Mouse (Mus musculus): ENCODE data around the gene Atp1a2. TPM values are rescaled to one million over a fixed set of nuclear protein-coding genes. Genes with fewer than 3 reads are reported as not detected.

The Atp1a2 gene
- total RNA-seq, 2 experiments from 2014 or later: 826 to 1,026 TPM

GRCm38 (mm10) chr1:172326684-172327083 lies 28.8 kb upstream of the Atp1a2 start:
- intact Hi-C loops (cut with DNase I; ENCODE audit: low total_unique reads): loop anchor here (10.0 kb wide), 1 partner anchor 272 kb away; the partner anchor contains the start of gene Nhlh1
- DNase-seq: no peak

GRCm38 (mm10) chr1:172325680-172326535 lies 28.0 kb upstream of the Atp1a2 start:
- peak; percentile 57 for DNase-seq
- intact Hi-C loops (cut with DNase I; ENCODE audit: low total_unique reads): loop anchor here (10.0 kb wide), 1 partner anchor 271 kb away; the partner anchor contains the start of gene Nhlh1

DNA sequence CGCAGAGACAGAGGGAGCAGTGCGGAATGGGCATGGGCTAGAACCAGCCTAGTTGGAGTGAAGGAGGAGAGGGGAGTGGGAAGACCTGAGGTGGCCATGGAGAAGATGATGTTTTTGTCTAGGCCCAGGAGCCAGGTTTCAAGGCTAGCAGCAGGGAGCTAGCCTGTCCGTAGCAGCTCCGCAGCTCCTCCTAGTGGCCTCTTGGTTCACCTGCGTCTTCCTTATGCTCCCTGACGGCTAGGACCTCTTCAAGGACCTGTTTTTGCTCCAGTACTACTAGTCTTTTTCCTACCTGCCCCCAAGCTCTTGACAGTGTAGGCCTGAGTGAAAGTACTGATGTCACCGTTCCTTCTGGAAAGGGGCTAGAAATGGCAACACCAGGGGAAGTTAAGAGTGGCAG lies 26.9 kb upstream of the Atp1a2 start:
- intact Hi-C loops (cut with DNase I; ENCODE audit: low total_unique reads): loop anchor here (10.0 kb wide), 1 partner anchor 270 kb away; the partner anchor contains the start of gene Nhlh1
- DNase-seq: peak; percentile 76

- DNase-seq: no peak
These were observed 26.0 kb upstream of the Atp1a2 start for GRCm38 (mm10) chr1:172323801-172324359.

GRCm38 (mm10) chr1:172323298-172323697 lies 25.4 kb upstream of the Atp1a2 start:
- DNase-seq: no peak
- intact Hi-C loops (cut with DNase I; ENCODE audit: low total_unique reads): loop anchor here (10.0 kb wide), 1 partner anchor 268 kb away; the partner anchor contains the start of gene Nhlh1

More at GRCm38 (mm10) chr1:172323801-172324359, 26.0 kb upstream of the Atp1a2 start:
- intact Hi-C loops (cut with DNase I; ENCODE audit: low total_unique reads): loop anchor here (10.0 kb wide), 1 partner anchor 269 kb away; the partner anchor contains the start of gene Nhlh1

- DNase-seq: no peak
- intact Hi-C loops (cut with DNase I; ENCODE audit: low total_unique reads): loop anchor here (10.0 kb wide), 1 partner anchor 268 kb away; the partner anchor contains the start of gene Nhlh1
These were observed 24.9 kb upstream of the Atp1a2 start for GRCm38 (mm10) chr1:172322725-172323124.

GRCm38 (mm10) chr1:172319921-172320411 lies 22.1 kb upstream of the Atp1a2 start:
- DNase-seq: no peak
- intact Hi-C loops (cut with DNase I; ENCODE audit: low total_unique reads): loop anchor here (10.0 kb wide), 2 partner anchors 205 to 265 kb away; partner anchors contain the start of gene Nhlh1

DNA sequence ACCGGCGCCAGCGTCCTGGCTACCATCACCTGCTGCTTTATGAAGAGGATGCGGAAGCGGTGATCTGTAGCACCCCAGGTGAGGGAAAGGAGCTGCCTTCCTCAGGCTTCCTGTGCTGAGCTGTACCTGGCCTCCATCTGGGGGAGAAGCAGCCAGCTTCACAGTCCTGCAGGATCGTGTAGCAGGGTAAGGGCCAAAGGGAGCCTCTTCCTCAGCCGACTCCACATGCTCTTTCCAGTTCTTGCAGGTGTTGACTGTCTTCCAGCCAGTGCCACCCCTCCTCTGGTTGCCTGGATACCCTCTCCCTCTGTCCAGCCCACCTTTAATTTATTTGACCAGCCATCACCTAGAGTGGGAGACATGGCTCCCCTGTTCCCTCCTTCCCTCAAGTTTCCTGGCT lies 21.5 kb upstream of the Atp1a2 start:
- intact Hi-C loops (cut with DNase I; ENCODE audit: low total_unique reads): loop anchor here (10.0 kb wide), 1 partner anchor 205 kb away; no protein-coding TSS in a partner anchor
- DNase-seq: no peak

DNA sequence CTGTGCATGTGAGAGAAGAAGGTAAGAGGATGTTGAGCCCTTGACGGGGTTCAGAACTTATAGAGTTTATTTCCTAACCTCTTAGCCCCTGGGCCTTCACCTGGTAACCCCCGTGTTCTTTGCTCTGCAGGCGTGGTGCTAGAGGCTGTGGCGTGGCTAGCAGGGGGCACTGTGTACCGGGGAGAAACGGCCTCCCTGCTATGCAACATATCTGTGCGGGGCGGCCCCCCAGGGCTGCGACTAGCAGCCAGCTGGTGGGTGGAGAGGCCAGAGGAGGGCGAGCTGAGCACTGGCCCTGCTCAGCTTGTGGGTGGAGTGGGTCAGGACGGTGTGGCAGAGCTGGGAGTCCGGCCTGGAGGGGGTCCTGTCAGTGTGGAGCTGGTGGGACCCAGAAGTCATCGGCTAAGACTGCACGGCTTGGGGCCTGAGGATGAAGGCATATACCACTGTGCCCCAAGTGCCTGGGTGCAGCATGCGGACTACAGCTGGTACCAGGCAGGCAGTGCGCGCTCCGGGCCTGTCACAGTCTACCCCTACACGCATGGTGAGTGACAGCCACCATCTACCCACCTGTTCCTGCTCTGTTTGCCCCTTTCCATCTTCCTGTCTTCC lies 20.7 kb upstream of the Atp1a2 start:
- DNase-seq: no peak
- intact Hi-C loops (cut with DNase I; ENCODE audit: low total_unique reads): loop anchor here (10.0 kb wide), 1 partner anchor 204 kb away; no protein-coding TSS in a partner anchor

GRCm38 (mm10) chr1:172317946-172318345 lies 20.1 kb upstream of the Atp1a2 start:
- intact Hi-C loops (cut with DNase I; ENCODE audit: low total_unique reads): loop anchor here (10.0 kb wide), 1 partner anchor 203 kb away; no protein-coding TSS in a partner anchor
- no peak for DNase-seq

DNA sequence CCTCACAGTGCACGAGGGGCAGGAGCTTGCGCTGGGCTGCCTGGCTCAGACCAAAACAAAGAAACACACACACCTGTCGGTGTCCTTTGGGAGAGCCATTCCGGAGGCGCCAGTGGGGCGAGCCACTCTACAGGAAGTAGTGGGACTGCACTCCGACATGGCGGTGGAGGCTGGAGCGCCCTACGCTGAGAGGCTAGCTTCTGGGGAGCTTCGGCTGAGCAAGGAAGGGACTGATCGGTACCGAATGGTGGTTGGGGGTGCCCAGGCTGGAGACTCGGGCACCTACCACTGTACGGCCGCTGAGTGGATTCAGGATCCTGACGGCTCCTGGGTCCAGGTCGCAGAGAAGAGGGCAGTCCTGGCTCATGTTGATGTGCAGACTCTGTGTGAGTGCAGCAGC lies 19.6 kb upstream of the Atp1a2 start:
- DNase-seq: no peak
- intact Hi-C loops (cut with DNase I; ENCODE audit: low total_unique reads): loop anchor here (10.0 kb wide), 1 partner anchor 203 kb away; no protein-coding TSS in a partner anchor

GRCm38 (mm10) chr1:172314911-172315310 lies 17.0 kb upstream of the Atp1a2 start:
- DNase-seq: no peak
- intact Hi-C loops (cut with DNase I; ENCODE audit: low total_unique reads): loop anchor here (10.0 kb wide), 1 partner anchor 200 kb away; no protein-coding TSS in a partner anchor

DNA sequence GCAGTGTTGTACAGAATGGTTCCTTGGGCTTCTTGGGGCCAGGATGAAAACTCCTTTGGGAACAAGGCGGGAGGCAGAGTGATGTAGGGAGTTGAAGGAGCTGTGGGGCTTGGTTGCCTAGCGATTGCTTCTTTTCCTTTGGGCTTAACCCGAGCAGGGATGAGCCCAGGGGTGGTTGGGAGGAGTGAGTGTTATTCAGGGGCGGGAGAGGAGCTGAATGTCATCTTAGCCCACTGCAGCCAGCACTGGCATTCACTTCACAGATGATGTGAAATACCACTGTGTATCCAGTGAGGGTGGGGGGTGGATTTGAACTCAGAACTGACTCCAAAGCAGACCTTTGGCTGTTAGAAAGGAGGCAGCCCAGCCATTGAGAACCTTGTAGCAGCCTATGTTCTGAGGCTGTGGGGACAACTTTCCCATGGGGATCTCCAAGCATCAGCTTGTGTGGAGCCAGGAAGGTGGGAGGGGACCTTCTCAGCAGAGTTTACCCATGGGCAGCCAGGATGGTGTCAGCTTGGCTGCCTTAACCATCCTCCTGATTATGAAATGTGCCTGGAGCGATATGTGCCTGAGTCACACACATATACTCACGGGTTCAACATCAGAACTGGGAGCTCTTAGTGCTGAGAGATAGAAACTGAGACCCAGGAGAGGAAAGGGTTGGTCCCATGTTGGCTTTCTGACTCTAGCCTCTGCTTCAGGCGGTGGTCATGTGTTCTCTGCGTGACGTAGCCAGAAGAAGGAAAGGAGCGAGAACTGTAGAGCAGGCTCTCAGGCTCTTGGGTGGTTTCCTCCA lies 15.9 kb upstream of the Atp1a2 start:
- intact Hi-C loops (cut with DNase I; ENCODE audit: low total_unique reads): loop anchor here (10.0 kb wide), 1 partner anchor 199 kb away; no protein-coding TSS in a partner anchor
- no peak for DNase-seq

- no peak for DNase-seq
- intact Hi-C loops (cut with DNase I; ENCODE audit: low total_unique reads): loop anchor here (10.0 kb wide), 1 partner anchor 198 kb away; no protein-coding TSS in a partner anchor
These were observed 15.1 kb upstream of the Atp1a2 start for GRCm38 (mm10) chr1:172312768-172313561.

DNA sequence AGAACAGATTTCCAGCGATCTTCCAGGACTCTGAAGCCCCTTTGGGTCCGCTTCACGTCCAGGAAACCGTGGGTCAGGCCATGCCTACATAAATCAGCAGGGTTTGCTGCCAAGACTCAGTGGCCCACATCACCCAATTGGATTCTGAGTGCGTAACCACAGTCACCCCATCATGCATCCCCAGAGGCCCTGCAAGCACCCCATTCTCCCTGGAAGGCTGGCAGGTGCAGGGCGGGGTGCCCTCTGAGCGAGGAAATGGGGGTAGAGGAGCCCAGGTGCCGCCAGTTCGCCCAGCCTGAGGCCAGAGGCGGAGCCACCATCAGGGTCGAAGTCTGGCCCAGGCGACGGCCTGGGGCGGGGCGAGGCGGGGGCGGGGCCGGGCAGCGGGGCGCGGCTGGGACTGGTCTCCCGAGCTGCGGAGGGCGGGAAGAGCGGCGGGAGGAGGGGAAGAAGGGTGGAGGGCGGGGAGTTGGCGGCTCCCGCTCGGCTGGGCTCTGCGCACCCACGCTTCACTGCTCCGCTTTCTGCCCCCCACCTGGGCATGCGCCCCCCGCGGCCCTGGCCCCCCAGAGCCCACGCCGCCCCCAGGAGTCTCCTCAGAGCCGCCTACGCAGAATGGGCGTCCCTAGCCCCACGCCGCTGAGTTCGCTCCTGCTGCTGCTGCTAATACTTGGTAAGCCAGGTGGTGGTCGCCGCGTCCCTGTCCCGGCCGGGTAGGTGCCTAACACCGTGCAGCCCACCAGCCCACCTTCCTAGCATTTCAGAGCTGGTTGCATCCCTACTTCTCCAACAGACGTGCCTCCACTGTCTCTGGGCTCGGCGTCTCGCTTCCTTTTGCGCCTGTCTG lies 14.3 kb upstream of the Atp1a2 start:
- DNase-seq: peak; percentile 91
- intact Hi-C loops (cut with DNase I; ENCODE audit: low total_unique reads): loop anchor here (10.0 kb wide), 1 partner anchor 197 kb away; no protein-coding TSS in a partner anchor

GRCm38 (mm10) chr1:172311248-172311906 lies 13.5 kb upstream of the Atp1a2 start:
- intact Hi-C loops (cut with DNase I; ENCODE audit: low total_unique reads): loop anchor here (10.0 kb wide), 1 partner anchor 197 kb away; no protein-coding TSS in a partner anchor
- peak; percentile 64 for DNase-seq
